Mouse (Mus musculus) lung, adult 2 months (tissue): ENCODE measurements around the gene Slc24a4. TPM values are rescaled to one million over a fixed set of nuclear protein-coding genes. Genes with fewer than 3 reads are reported as not detected.
"Not testable (repeated sequence)": the region's sequence is repeated elsewhere in the genome, so short reads cannot be mapped to it uniquely, and the experiment has no call there.

Experiments
- DNase-seq: peaks from one replicate; pipeline ENCODE4 v3.0.0; 2022
- H3K4me1 ChIP-seq: fragments of 200-500 bp; 2 replicates; pipeline ENCODE4 v1.6.1; 2011; ENCODE audit warnings: low read length; ENCODE audit not compliant: control insufficient read depth, insufficient read depth
- H3K4me3 ChIP-seq: fragments of 200-500 bp; replicated peaks from 2 replicates; pipeline ENCODE3; 2011; ENCODE audit warnings: low read depth, mild to moderate bottlenecking, control low read depth, low read length; ENCODE audit errors: extremely low read depth
- CTCF ChIP-seq: fragments of 200-500 bp; IDR thresholded peaks from 2 replicates; pipeline ENCODE4 v1.5.1; 2011; ENCODE audit warnings: mild to moderate bottlenecking, low read length, control low read depth; ENCODE audit not compliant: insufficient read depth
- POLR2A ChIP-seq: fragments of 200-500 bp; IDR thresholded peaks from 2 replicates; pipeline ENCODE4 v1.6.1; 2011; ENCODE audit warnings: low read depth, mild to moderate bottlenecking, control low read depth, low read length, borderline replicate concordance; ENCODE audit errors: extremely low read depth
- WGBS: fragments of 180-500 bp; shearing (Covaris S2); methylation state at CpG from one replicate; pipeline ENCODE4 v1.1.7; 2018; 5-methylcytosine and 5-hydroxymethylcytosine counted together
- polyA plus RNA-seq: library from polyadenylated mRNA; depleted of rRNA; stranded (reverse); fragments of >200 nt; gene quantifications from 2 replicates; pipeline ENCODE4 v1.2.3, GENCODE M21; 2012

The Slc24a4 gene
- polyA plus RNA-seq, 1 experiment, result 20.2 TPM

DNA sequence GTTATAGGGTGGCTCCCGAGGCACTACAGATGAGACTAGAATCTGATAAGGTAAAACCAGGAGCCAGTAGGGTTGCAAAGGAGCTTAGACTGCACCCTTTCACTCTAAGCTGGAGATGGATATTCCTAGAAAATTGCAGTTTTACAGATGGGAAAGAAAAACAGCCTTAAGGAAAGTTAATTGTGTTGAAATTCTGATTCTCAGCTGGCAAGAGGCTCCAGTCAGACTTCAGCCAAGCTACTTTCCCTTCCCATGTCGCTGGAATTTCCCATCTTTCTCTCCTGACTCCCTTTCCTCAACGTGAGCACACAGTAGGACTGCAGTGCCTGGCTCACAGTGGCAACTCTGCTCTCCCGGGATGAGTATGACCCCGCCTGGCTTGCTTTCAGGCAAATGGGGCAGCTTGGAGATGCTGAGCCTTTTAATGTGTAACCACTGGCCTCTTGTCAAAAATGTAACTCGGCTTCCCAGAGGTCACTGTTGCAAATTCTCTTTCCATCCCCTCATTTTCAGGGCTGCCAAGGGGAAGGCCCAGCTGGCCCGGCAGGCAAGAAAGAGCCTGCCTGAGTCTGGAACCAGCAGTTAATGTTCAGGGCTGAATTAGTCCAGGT lies 147.4 kb downstream of the Slc24a4 start:
- peak; percentile 33 for DNase-seq
- Histone ChIP-seq H3K4me3 (no peak overlapping the region), H3K4me1 (0 out of 2 replicates have a peak, but pooled peaks cover 4% of the 10 kb centered on the region)
- no peak for TF ChIP-seq CTCF
- TF ChIP-seq POLR2A, result no peak
- 36% methylated on average over 7 of the region's 7 CpGs for WGBS

DNA sequence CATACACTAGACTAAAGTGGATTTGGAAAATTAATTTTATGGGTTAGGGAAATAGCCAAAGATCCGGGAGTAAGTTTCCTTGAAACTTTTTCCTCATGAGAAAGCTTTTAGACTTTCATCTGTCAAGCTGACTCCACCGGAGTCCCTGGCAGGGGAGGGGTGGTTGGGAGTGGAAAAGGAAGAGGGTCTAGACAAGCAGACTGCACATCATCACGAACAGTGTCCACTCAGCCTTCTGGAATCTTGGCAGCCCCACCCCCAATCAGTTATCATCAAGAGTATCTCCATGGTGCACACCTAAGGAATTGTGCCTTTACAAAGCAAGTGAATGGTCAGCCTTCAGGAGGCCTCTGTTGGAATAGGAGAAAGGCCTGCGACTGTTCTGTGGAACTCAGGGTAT lies 151.8 kb downstream of the Slc24a4 start:
- peaks cover 21% of the 10 kb centered on the region for H3K4me1 ChIP-seq
- H3K4me3 ChIP-seq, DNase-seq: not testable (repeated sequence)
- WGBS, result 77% methylated on average over 4 of the region's 4 CpGs

DNA sequence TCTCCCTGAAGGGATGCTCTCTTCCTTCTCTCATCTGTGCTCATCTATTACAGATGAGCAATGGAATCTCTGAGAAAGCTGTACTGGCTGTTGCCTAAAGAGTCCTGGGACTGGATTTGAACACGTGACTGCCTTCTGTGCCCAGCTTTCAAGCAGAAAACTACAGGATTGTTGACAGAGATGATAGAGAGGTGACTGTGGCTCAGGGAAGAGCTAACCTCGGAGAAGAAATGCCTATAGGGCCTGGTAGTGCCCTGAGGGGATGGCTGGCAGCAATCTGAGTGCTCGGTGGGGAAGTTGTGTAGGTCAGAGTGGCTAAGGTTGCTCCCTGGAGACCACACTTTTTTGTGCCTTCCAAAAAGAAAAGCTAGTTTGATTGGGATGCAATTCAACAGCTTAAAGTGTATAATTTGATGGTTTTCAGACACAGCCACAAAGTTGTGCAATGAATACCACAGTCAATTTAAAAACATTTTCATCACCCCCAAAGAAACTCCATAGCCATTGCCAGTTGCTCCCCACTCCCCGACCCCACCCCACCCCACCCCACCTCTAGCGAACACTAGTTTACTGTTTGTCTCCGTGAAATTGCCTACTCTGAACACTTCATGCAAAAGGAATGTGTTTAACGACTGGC lies 152.5 kb downstream of the Slc24a4 start:
- Histone ChIP-seq H3K4me1 (peaks cover 26% of the 10 kb centered on the region), H3K4me3 (no peak overlapping the region)
- TF ChIP-seq POLR2A (no peak), CTCF (no peak)
- no peak for DNase-seq
- 64% methylated on average over 7 of the region's 7 CpGs for WGBS

- Histone ChIP-seq H3K4me1 (peaks cover 37% of the 10 kb centered on the region), H3K4me3 (no peak overlapping the region)
- no peak for DNase-seq
- TF ChIP-seq CTCF (no peak), POLR2A (no peak)
- WGBS, result 37% methylated on average over 2 of the region's 2 CpGs
Measured at GRCm38 (mm10) chr12:102282126-102282525, 153.6 kb downstream of the Slc24a4 start.

GRCm38 (mm10) chr12:102282763-102283482 lies 154.4 kb downstream of the Slc24a4 start, which contains the start of gene Rin3:
TSS of gene Rin3 (plus strand) at chr12:102283048.
- Histone ChIP-seq H3K4me3 (peak within 1 kb of the TSS; percentile 89), H3K4me1 (peaks cover 43% of the 10 kb centered on the region)
- no peak for TF ChIP-seq CTCF
- TF ChIP-seq POLR2A, result 0 out of 2 replicates have a peak, but pooled peaks have one; percentile 55
- 2% methylated on average over 74 of the region's 75 CpGs for WGBS
- peak; percentile 80 for DNase-seq

- Histone ChIP-seq H3K4me1 (peaks cover 49% of the 10 kb centered on the region), H3K4me3 (peak overlapping the region; percentile 89)
- 2% methylated on average over 21 of the region's 24 CpGs for WGBS
- DNase-seq, result peak; percentile 69
- no peak for TF ChIP-seq CTCF
- no peak; the same call in 1 of the 2 replicates for TF ChIP-seq POLR2A
Measured at GRCm38 (mm10) chr12:102283483-102284266, 155.1 kb downstream of the Slc24a4 start.

- TF ChIP-seq POLR2A (no peak), CTCF (no peak)
- no peak for DNase-seq
- WGBS, result 6% methylated on average over 9 of the region's 9 CpGs
- H3K4me1 ChIP-seq, result peaks cover 51% of the 10 kb centered on the region
- peak overlapping the region; percentile 89 for H3K4me3 ChIP-seq
Measured at GRCm38 (mm10) chr12:102284267-102284610, 155.7 kb downstream of the Slc24a4 start.

DNA sequence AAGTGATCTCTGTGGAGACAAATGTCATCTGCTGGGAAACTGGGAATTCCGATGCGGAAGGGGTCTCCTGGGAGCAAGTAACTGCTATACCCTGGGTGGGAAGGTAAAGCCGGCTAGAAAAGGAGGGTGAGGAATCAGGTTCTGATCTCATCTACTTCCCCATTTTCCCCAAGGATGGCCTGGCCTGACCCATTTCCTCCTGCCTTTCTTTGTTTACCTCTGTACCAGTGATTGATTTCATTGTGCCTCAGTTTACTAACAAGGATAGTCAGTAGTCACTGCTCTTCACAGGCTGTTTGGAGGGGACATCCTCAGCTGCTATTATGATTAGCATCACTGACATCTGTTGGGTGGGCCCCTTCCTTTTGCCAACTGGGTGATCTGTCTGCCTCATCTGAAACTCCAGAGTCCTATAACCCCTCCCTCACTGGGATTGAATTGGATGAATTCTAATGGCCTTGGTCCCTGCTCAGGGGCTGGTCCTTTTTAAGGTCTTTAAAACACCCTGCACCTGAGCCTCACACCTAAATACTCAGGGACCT lies 156.2 kb downstream of the Slc24a4 start:
- WGBS, result 29% methylated on average over 3 of the region's 3 CpGs
- DNase-seq, result no peak
- Histone ChIP-seq H3K4me3 (peak overlapping the region; percentile 59), H3K4me1 (peaks cover 53% of the 10 kb centered on the region)
- TF ChIP-seq POLR2A (0 out of 2 replicates have a peak, but pooled peaks have one; percentile 2), CTCF (no peak)

GRCm38 (mm10) chr12:102285318-102285717 lies 156.8 kb downstream of the Slc24a4 start:
- DNase-seq, result no peak
- TF ChIP-seq POLR2A (0 out of 2 replicates have a peak, but pooled peaks have one; percentile 10), CTCF (no peak)
- Histone ChIP-seq H3K4me1 (peaks cover 59% of the 10 kb centered on the region), H3K4me3 (no peak overlapping the region)
- WGBS, result 53% methylated on average over 6 of the region's 6 CpGs
